Mouse (Mus musculus): Measurements from ENCODE around the gene Bbs1. TPM values are rescaled to one million over a fixed set of nuclear protein-coding genes. Genes with fewer than 3 reads are reported as not detected.

Bbs1 gene
- polyA plus RNA-seq, 1 experiment from 2014 or later = 2.2 TPM

DNA sequence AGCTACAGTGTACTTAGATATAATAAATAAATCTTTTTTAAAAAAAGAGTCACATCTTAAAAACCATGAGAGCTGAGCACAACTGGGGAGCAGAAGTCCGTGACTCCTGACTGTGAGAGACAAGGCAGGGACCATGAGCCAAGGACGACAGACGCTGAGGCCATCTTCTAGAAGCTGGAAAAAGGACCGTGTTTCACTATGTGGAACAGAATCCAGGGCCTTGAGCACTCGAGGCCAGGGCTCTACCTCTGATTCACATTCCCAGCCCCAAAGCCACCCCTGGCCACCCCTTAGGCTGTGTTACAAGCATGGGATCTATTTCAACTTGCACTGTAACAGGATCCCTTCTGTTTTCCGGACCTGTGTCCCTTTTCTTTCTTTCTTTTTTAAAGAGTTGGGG is 13.2 kb upstream of the Bbs1 start:
- WGBS = 83% methylated on average over 6 of the region's 6 CpGs

GRCm38 (mm10) chr19:4916827-4917226 is 10.4 kb upstream of the Bbs1 start:
- H3K27ac ChIP-seq = no peak overlapping the region
- no peak for ATAC-seq (replicated peaks; ENCODE audit: insufficient number of reproducible peaks, insufficient read depth, low FRiP score, low read depth)
- no peaks in the 10 kb centered on the region for H3K9me3 ChIP-seq (replicated peaks)
- 88% methylated on average over 10 of the region's 10 CpGs for WGBS
- no peak overlapping the region for H3K9ac ChIP-seq
- no peaks in the 10 kb centered on the region for H3K27me3 ChIP-seq
- H3K4me2 ChIP-seq = no peak overlapping the region
- H3K36me3 ChIP-seq = peaks cover 92% of the 10 kb centered on the region
- no peaks in the 10 kb centered on the region for H3K4me1 ChIP-seq (replicated peaks)
- no peak overlapping the region for H3K4me3 ChIP-seq

More for the DNA sequence above, 13.2 kb upstream of the Bbs1 start:
- Histone ChIP-seq H3K27ac (no peak overlapping the region), H3K4me1 (replicated peaks) (no peaks in the 10 kb centered on the region), H3K9me3 (replicated peaks) (no peaks in the 10 kb centered on the region), H3K36me3 (peaks cover 92% of the 10 kb centered on the region), H3K4me3 (no peak overlapping the region), H3K9ac (no peak overlapping the region), H3K27me3 (no peaks in the 10 kb centered on the region), H3K4me2 (no peak overlapping the region)
- no peak for ATAC-seq (replicated peaks; ENCODE audit: insufficient number of reproducible peaks, insufficient read depth, low FRiP score, low read depth)

- WGBS = 90% methylated on average over 15 of the region's 15 CpGs
- H3K27ac ChIP-seq = no peak overlapping the region
- H3K4me2 ChIP-seq = no peak overlapping the region
- H3K4me1 ChIP-seq (replicated peaks) = no peaks in the 10 kb centered on the region
- H3K9ac ChIP-seq = no peak overlapping the region
- H3K9me3 ChIP-seq (replicated peaks) = no peaks in the 10 kb centered on the region
- no peak overlapping the region for H3K4me3 ChIP-seq
- no peaks in the 10 kb centered on the region for H3K27me3 ChIP-seq
- ATAC-seq (replicated peaks; ENCODE audit: insufficient number of reproducible peaks, insufficient read depth, low FRiP score, low read depth) = no peak
- H3K36me3 ChIP-seq = peaks cover 89% of the 10 kb centered on the region
Measured at GRCm38 (mm10) chr19:4915924-4916603, 9.6 kb upstream of the Bbs1 start.

DNA sequence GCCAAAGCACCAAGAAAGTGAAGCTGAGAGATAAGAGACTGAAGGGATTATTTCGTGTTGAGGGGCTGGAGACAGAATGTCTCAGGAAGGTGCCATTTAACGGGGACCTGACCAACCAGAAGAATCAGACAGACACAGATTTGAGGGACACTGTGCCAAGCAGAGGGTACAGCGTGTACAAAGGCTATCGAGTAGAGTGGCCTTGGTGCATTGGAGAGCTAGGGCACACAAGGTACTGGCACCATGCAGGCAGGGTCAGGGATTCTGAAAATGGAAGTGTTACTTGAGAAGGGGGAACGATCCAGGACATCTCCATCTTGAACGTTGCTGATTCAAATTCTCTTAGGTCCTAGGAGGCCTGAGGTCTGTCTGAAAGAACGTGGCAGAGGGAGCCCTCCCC is 2.9 kb upstream of the Bbs1 start:
- ATAC-seq (replicated peaks; ENCODE audit: insufficient number of reproducible peaks, insufficient read depth, low FRiP score, low read depth) = no peak
- H3K4me3 ChIP-seq = no peak overlapping the region
- peaks cover 4% of the 10 kb centered on the region for H3K4me1 ChIP-seq (replicated peaks)
- no peak overlapping the region for H3K27ac ChIP-seq
- no peaks in the 10 kb centered on the region for H3K27me3 ChIP-seq
- WGBS = 84% methylated on average over 7 of the region's 7 CpGs
- no peak overlapping the region for H3K4me2 ChIP-seq
- no peaks in the 10 kb centered on the region for H3K9me3 ChIP-seq (replicated peaks)
- no peak overlapping the region for H3K9ac ChIP-seq
- peaks cover 59% of the 10 kb centered on the region for H3K36me3 ChIP-seq

DNA sequence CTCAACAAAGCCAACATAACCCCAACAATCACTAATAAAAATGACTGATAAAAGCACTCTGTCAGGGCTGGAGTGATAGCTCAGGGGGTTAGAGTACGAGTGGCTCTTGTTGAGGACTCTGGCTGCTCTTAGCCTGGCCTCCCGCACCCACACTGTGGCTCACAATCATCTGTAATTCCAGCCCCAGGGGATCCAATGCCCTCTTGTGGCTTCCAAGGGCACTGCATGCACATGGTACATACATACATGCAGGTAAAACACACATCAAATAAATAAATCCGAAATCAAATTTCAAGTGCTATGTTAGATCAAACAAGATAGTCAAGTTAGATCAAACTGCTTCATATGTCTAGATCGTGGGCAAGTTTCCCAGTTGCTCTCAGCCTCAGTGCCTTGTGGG is 1.7 kb upstream of the Bbs1 start:
- 77% methylated on average over 4 of the region's 4 CpGs for WGBS
- H3K4me1 ChIP-seq (replicated peaks) = peaks cover 4% of the 10 kb centered on the region
- H3K27me3 ChIP-seq = no peaks in the 10 kb centered on the region
- ATAC-seq (replicated peaks; ENCODE audit: insufficient number of reproducible peaks, insufficient read depth, low FRiP score, low read depth) = no peak
- H3K4me2 ChIP-seq = no peak overlapping the region
- H3K36me3 ChIP-seq = peaks cover 47% of the 10 kb centered on the region
- H3K4me3 ChIP-seq = no peak overlapping the region
- no peak overlapping the region for H3K9ac ChIP-seq
- no peaks in the 10 kb centered on the region for H3K9me3 ChIP-seq (replicated peaks)
- no peak overlapping the region for H3K27ac ChIP-seq

DNA sequence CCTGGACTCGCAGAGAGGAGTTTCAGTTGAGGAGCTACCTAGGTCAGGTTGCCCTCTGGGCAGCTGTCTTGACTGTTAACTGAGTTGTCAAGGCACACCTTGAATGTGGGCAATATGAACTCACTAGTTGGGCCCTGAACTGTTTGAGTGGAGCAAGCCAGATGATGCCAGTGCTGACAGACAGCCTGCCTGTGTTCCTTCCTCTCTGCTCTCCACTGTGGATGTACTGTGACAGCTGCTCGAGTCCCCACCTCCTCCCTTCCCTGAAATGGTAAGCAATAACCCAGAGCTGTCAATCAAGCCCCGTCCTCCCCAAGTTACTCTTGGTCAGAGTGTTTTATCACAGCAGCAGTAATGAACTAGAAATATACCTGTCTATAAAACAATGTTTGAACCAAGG is 6.5 kb downstream of the Bbs1 start:
- no peak overlapping the region for H3K27ac ChIP-seq
- H3K4me2 ChIP-seq = no peak overlapping the region
- no peaks in the 10 kb centered on the region for H3K9me3 ChIP-seq (replicated peaks)
- peaks cover 5% of the 10 kb centered on the region; the same call in 1 of the 2 replicates for H3K36me3 ChIP-seq
- no peaks in the 10 kb centered on the region for H3K4me1 ChIP-seq (replicated peaks)
- H3K9ac ChIP-seq = no peak overlapping the region
- no peak overlapping the region for H3K4me3 ChIP-seq
- 62% methylated on average over 3 of the region's 3 CpGs for WGBS
- no peak for ATAC-seq (replicated peaks; ENCODE audit: insufficient number of reproducible peaks, insufficient read depth, low FRiP score, low read depth)
- no peaks in the 10 kb centered on the region for H3K27me3 ChIP-seq

DNA sequence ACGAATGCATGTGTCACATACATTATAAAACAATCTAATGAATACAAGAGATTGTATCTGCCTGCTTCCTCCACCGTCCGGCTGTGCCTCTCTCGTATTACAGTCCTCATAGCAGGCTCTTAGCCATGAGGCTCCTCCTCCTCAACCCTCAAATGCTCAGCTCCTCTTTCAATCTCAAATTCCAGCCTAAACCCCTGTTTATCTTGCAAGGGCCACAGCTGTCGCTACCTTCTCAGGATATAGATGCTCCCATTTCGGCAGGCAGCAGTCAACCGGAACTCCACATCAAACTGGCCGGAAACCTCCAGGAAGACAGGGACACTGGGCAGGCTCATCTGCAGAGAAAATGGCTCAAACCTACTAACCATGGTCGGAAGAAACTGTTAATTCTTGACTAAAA is 7.5 kb downstream of the Bbs1 start:
- ATAC-seq (replicated peaks; ENCODE audit: insufficient number of reproducible peaks, insufficient read depth, low FRiP score, low read depth) = no peak
- Histone ChIP-seq H3K4me2 (no peak overlapping the region), H3K27ac (no peak overlapping the region), H3K4me3 (no peak overlapping the region), H3K9me3 (replicated peaks) (no peaks in the 10 kb centered on the region), H3K36me3 (peaks cover 5% of the 10 kb centered on the region; the same call in 1 of the 2 replicates), H3K4me1 (replicated peaks) (no peaks in the 10 kb centered on the region), H3K27me3 (no peaks in the 10 kb centered on the region), H3K9ac (no peak overlapping the region)
- 64% methylated on average over 9 of the region's 9 CpGs for WGBS

- Histone ChIP-seq H3K9me3 (replicated peaks) (no peaks in the 10 kb centered on the region), H3K4me3 (no peak overlapping the region), H3K36me3 (peaks cover 5% of the 10 kb centered on the region; the same call in 1 of the 2 replicates), H3K27ac (no peak overlapping the region), H3K9ac (no peak overlapping the region), H3K4me1 (replicated peaks) (no peaks in the 10 kb centered on the region), H3K4me2 (0 out of 2 replicates have a peak overlapping the region, but pooled peaks have one; percentile 16), H3K27me3 (no peaks in the 10 kb centered on the region)
- WGBS = 48% methylated on average over 21 of the region's 21 CpGs
- no peak for ATAC-seq (replicated peaks; ENCODE audit: insufficient number of reproducible peaks, insufficient read depth, low FRiP score, low read depth)
Measured at GRCm38 (mm10) chr19:4896780-4897520, 9.5 kb downstream of the Bbs1 start.

DNA sequence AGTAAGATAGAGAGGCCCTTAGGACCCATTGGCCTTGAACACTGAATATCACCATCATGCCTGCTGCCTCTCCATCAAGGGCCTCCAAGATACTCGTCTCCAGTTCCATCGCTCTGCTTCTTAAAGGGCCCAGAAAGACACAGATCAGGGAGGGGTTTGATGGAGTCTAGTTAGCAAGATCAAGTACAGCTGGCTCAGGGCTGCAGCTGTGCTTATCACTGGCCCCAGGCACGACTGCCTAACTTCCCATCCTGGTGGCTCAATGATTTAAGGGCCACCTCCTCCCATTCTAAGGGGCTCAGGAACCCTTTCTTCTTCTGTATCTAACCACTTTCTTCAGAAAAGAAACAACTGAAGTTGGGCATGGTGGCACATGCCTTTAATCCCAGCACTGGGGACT is 14.6 kb downstream of the Bbs1 start:
- WGBS = 72% methylated on average over 3 of the region's 3 CpGs
- no peaks in the 10 kb centered on the region for H3K9me3 ChIP-seq (replicated peaks)
- no peak overlapping the region for H3K4me2 ChIP-seq
- no peak for ATAC-seq (replicated peaks; ENCODE audit: insufficient number of reproducible peaks, insufficient read depth, low FRiP score, low read depth)
- H3K27ac ChIP-seq = no peak overlapping the region
- H3K9ac ChIP-seq = no peak overlapping the region
- no peak overlapping the region for H3K4me3 ChIP-seq
- H3K4me1 ChIP-seq (replicated peaks) = peaks cover 5% of the 10 kb centered on the region; the same call in 1 of the 2 replicates
- no peaks in the 10 kb centered on the region for H3K36me3 ChIP-seq
- H3K27me3 ChIP-seq = peaks cover 7% of the 10 kb centered on the region; the same call in 1 of the 2 replicates

DNA sequence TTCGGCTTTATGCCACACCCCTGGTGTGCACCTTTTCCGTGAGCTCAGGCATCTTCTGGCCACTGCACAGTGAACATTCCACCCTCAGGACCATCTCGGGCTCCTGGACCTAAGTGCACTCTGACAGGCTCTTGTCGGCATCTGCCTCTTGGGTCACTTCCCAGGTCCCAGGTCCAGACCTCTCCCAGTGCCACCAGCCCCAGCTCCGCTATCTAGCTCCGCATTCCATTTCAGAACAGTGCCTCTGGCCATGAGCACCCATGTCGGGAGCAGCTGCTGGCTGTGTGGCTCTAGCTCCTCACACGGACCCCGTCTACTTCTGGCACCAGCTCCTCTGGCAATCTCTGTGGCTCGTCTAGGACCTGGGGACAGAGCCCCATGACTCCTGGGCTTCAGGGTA is 16.6 kb downstream of the Bbs1 start:
- Histone ChIP-seq H3K9ac (no peak overlapping the region), H3K27me3 (peaks cover 7% of the 10 kb centered on the region; the same call in 1 of the 2 replicates), H3K4me3 (no peak overlapping the region), H3K9me3 (replicated peaks) (no peaks in the 10 kb centered on the region), H3K4me1 (replicated peaks) (peaks cover 5% of the 10 kb centered on the region; the same call in 1 of the 2 replicates), H3K27ac (no peak overlapping the region), H3K4me2 (no peak overlapping the region), H3K36me3 (no peaks in the 10 kb centered on the region)
- WGBS = 52% methylated on average over 10 of the region's 10 CpGs
- 0 out of 2 replicates have a peak, but pooled peaks have one; percentile 22 for ATAC-seq (replicated peaks; ENCODE audit: insufficient number of reproducible peaks, insufficient read depth, low FRiP score, low read depth)

DNA sequence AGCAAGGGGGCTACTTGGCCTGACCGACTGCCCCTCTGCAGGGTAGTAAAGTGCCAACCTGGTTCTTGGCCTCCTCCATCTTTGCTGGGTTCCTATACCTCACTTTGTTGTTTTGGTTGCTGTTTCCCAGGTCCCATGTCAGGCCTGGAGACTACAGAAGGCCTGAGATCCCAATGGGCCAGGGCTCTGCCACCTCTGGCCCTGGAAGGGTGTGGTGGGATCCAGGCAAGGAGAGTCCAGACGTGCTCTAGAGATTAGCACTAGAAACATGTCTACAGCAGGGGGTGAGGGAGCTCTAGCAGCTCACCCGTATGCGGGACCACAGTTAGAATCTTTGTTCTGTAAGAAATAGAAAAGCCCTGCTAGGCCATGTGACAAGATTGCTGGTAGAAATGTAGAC is 22.5 kb downstream of the Bbs1 start:
- no peak overlapping the region for H3K4me3 ChIP-seq
- H3K9me3 ChIP-seq (replicated peaks) = no peaks in the 10 kb centered on the region
- H3K9ac ChIP-seq = no peak overlapping the region
- H3K36me3 ChIP-seq = no peaks in the 10 kb centered on the region
- H3K27me3 ChIP-seq = no peaks in the 10 kb centered on the region
- WGBS = 85% methylated on average over 4 of the region's 4 CpGs
- H3K27ac ChIP-seq = no peak overlapping the region
- H3K4me2 ChIP-seq = no peak overlapping the region
- H3K4me1 ChIP-seq (replicated peaks) = 0 out of 2 replicates have a peak, but pooled peaks cover 4% of the 10 kb centered on the region
- ATAC-seq (replicated peaks; ENCODE audit: insufficient number of reproducible peaks, insufficient read depth, low FRiP score, low read depth) = no peak
